Mouse (Mus musculus): Measurements from ENCODE around the gene Gbp6. TPM values are rescaled to one million over a fixed set of nuclear protein-coding genes. Genes with fewer than 3 reads are reported as not detected.
"Not testable (repeated sequence)": the region's sequence is repeated elsewhere in the genome, so short reads cannot be mapped to it uniquely, and the experiment has no call there.

Gene Gbp6
- polyA plus RNA-seq (2012; rRNA removed), result 10.8 and 20.1 TPM in 2 replicates

DNA sequence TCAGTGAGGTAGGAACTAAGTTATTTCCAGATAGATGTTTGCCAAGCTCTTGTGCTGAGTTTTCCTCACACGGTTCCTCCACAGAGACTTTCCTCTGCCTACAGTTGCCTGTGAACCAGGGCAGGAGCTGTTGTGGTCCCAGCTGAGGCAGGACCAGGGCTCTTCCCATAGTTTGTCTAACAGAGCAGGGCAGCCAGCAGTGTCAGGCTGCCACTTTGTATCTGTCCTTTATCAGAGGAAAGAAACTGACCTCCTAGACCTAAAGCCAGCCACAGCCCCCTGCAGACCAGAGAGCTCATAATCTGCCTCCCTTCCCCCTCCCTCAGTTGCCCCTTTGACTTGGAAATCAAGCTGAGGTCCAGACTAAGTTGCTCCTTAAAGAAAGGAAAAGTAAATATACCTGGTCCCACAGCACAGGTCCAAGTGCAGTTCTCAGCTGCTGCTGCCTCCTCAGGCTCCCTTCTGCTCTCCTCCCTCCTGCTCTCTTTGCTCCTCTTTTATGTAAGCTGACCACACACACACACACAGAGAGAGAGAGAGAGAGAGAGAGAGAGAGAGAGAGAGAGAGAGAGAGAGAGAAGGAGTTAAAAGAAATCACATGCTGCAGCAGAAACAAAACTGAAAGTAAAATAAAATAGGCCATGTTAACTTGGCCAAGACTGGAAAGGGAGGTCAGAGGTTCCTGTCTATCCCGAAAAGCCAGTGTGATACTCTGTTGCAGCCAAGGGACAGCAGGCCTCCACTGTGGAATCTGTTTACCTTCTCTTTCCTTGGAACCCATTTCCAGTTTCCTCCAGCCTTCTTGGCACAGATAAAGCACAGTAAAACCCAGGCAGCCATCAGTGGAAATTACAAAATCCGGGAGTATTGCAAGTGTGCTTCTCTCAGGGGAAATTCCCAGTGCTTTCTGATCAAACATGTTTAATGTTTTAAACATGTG, at the start of gene Gbp6, which contains the start of gene Gm43302:
TSS of gene Gbp6 (minus strand) at position 473 of the 940 bp plus-strand sequence.
TSS of gene Gm43302 (minus strand) at position 470 of the 940 bp plus-strand sequence.
- DNase-seq (ENCODE audit: low spot score), result not testable (repeated sequence)

- no peak for DNase-seq (ENCODE audit: low spot score)
Measured at GRCm38 (mm10) chr5:105341281-105341680, 47.8 kb upstream of the Gbp6 start.

DNA sequence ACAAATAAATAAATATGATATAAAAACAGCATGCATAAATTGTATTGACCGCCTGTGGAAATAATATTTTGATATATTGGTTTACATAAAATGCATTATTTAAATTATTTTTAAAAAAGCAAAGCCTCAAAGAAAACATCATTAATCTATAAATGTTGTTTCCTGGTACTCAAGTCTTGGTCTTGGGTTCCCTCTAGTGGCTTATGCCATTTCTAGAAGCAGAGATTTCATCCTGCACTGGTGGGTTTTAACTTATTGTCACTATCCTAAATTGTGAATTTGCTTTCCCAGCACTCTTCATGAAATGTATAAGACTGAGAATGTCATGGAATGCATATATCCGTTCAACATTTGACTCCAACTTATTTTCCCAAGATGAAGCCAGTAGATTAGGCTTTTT, 29.0 kb upstream of the Gbp6 start:
- DNase-seq (ENCODE audit: low spot score), result no peak

GRCm38 (mm10) chr5:105310941-105311340, 17.4 kb upstream of the Gbp6 start:
- no peak for DNase-seq (ENCODE audit: low spot score)

- not testable (repeated sequence) for DNase-seq (ENCODE audit: low spot score)
Measured at GRCm38 (mm10) chr5:105309148-105309547, 15.7 kb upstream of the Gbp6 start.

DNA sequence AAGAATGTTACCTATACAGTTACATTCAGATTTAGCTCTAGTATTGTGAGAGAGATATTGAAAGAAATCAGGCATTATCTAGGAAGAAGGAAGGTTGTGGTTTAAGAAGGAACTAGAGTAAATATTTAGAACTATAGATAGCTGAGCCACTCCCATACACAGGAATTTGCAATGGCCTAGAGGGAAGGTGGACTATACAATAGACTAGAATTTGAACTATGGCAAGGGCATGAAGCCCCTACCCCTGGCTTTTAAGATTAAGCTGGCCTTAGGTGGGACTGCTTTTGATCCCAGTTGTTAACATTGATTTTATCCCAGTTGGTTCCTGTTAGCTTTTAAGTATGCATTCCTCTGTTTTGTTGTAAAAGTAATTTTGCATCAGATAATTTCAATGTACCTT, 13.4 kb upstream of the Gbp6 start:
- not testable (repeated sequence) for DNase-seq (ENCODE audit: low spot score)

GRCm38 (mm10) chr5:105306159-105306581, 12.7 kb upstream of the Gbp6 start:
- DNase-seq (ENCODE audit: low spot score), result no peak

- not testable (repeated sequence) for DNase-seq (ENCODE audit: low spot score)
Measured at GRCm38 (mm10) chr5:105305671-105306070, 12.2 kb upstream of the Gbp6 start.

DNA sequence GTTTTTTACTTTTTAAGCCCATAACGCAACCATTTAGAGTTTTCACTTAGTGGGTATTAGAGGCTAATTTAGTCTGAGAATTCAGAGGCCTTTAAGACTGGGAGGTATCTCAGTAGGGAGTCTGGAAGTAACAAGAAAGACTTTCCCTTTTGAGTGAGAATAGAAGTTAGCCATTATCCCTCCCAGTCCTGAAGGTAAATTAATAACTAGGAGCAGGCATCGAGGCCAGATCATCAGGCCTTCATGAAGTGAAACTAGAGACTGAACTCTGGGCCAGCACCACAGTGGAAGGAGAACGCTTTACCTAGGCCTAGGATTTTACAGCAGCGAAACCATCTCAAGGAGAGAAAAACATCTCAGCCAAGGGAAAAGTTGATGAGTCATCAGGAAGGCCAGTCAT, 8.5 kb upstream of the Gbp6 start:
- DNase-seq (ENCODE audit: low spot score), result no peak

DNA sequence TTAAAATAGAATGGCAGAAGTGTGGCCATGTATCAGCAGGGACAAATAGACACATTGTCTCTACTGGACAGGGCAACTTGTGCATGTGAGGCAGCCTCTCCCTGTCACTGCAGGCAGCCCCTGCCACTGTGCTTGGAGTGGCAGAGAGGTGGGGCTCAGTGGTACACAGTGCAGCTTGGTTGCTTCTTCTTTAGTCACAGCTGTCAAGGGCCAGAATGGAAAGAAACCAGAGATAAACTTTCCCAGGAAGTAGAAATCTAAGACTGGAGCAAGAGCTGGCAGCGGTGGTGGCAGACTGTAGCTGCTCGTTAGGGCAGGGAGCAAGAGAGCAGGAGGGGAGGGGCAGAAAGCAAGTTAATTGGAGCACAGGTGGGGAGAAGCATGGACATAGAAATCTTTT, 8.0 kb upstream of the Gbp6 start:
- DNase-seq (ENCODE audit: low spot score), result no peak

DNA sequence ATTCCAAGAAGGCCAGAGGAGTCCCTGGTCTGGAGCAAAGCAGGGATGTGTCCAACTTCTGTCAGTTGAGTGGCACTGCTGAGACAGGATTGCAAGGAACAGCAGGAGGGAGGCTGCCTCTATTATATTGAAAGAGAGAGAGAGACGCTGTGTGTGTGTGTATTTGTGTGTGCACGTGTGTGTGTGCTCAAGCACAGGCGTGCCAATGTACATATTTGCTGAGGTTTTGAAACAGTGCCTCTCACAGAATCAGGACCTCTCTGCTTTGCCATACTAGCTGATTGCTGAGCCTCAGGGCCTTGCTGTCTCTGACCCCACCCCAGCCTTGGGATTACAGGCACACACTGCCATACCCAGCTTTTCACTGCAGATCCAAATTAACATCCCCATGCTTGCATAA, 2.2 kb upstream of the Gbp6 start:
- no peak for DNase-seq (ENCODE audit: low spot score)

GRCm38 (mm10) chr5:105292492-105292891, 1.0 kb downstream of the Gbp6 start:
- no peak for DNase-seq (ENCODE audit: low spot score)

DNA sequence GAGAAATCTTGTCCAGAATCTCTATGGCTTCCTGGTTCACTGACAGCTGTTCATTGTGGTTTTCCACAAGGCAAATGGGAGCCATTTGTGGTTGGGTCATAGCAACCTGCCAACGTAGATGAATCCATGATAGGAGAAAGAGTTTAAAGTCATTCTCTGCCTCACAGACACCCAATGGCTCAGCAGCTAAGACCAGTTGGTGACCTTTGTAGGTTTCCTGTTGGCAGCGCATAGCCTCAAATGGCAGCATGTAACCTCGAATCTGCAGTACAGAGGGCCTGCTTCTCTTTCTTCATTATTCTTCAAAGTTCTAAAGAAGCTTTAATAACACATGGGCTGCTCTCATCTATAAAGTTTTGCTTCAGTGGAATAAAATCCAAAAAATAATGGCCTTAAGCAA, 2.6 kb downstream of the Gbp6 start:
- DNase-seq (ENCODE audit: low spot score), result not testable (repeated sequence)

- DNase-seq (ENCODE audit: low spot score), result not testable (repeated sequence)
Measured at GRCm38 (mm10) chr5:105260673-105261072, 32.8 kb downstream of the Gbp6 start.

DNA sequence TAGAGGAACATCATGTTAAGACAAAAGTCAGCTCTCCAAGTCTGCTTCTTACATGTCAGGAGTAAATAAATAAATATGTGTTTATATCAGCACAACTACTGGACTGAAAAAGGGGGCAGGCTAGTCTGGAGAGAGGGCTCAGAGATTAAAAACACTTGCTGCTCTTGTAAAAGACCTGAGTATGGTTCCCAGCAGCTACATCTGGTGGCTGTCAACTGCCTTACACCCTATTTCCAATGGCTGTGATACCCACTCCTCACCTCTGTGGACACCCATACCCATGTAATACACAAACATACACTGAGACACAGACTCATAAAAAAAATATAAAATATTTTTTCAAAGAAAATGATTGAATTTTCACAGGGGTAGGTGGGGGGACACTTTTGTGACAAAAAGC, 41.0 kb downstream of the Gbp6 start:
- DNase-seq (ENCODE audit: low spot score), result no peak

DNA sequence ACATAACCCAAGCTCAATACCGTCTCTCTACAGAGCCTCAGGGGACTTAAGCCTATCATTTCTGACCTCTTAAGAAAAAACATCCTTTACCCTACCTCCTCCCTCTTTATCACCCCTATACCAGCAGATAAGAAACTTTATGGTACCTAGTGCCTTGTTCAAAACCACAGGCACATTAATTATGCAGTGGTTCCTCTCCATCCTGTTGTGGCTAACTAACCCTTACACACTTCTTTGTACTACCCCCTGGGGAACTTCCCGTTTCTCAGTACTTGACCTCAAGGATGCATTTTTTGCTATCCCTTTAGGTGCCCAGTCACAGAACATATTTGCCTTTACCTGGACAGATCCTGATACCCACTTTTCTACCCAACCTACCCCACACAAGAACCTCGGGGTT, 48.8 kb downstream of the Gbp6 start:
- DNase-seq (ENCODE audit: low spot score), result not testable (repeated sequence)

DNA sequence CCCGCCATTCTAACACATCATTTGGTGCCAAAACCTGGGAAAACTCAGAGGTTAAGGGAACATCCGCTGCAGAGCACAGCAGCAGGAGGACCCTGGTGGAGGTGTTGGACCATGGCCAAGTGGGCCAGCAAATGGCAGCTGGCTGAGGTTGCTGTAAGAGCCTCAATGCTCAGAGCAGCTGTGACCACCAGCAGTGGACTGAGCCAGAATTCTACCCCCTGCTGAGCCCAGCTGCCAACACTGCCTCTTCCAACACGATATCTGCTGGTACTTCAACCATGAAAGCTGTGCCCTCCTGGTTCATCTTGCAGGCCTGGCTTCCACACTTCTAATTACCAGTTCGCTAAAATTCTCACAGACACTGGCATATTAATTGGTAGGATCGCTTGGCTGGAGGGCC, 52.5 kb downstream of the Gbp6 start:
- DNase-seq (ENCODE audit: low spot score), result not testable (repeated sequence)

GRCm38 (mm10) chr5:105239483-105240047, 53.9 kb downstream of the Gbp6 start, which contains the start of gene Gbp10:
TSS of gene Gbp10 (minus strand) at chr5:105239533.
- DNase-seq (ENCODE audit: low spot score), result not testable (repeated sequence)

GRCm38 (mm10) chr5:105238402-105238801, 55.1 kb downstream of the Gbp6 start:
- DNase-seq (ENCODE audit: low spot score), result not testable (repeated sequence)

- DNase-seq (ENCODE audit: low spot score), result not testable (repeated sequence)
Measured at GRCm38 (mm10) chr5:105236040-105236439, 57.5 kb downstream of the Gbp6 start.
